Mouse (Mus musculus) liver, adult (tissue): ENCODE measurements around the gene Adssl1.

ENCODE experiments used
- GATA4 ChIP-seq: IDR thresholded peaks from 2 replicates; pipeline ENCODE4 v1.6.1; 2014; ENCODE audit warnings: mild to moderate bottlenecking, low read length; ENCODE audit not compliant: insufficient replicate concordance

Adssl1 gene

DNA sequence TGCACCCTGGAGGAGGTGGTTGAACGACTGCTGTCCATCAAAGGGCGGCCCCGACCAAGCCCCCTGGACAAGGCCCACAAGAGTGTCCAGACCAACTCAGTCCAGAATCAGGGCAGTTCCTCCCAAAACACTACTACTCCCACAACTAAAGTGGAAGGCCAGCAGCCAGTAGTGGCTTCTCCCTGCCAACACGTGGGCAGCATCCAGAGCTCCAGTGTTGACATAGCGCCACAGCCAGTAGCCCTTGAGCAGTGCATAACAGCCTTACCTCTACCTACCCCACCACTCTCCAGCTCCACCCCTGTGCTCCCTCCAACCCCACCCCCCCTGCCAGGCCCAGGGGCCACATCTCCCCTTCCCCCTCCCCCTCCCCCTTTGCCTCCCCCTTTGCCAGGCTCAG, 15.8 kb upstream of the Adssl1 start:
- TF ChIP-seq GATA4, result no peak

DNA sequence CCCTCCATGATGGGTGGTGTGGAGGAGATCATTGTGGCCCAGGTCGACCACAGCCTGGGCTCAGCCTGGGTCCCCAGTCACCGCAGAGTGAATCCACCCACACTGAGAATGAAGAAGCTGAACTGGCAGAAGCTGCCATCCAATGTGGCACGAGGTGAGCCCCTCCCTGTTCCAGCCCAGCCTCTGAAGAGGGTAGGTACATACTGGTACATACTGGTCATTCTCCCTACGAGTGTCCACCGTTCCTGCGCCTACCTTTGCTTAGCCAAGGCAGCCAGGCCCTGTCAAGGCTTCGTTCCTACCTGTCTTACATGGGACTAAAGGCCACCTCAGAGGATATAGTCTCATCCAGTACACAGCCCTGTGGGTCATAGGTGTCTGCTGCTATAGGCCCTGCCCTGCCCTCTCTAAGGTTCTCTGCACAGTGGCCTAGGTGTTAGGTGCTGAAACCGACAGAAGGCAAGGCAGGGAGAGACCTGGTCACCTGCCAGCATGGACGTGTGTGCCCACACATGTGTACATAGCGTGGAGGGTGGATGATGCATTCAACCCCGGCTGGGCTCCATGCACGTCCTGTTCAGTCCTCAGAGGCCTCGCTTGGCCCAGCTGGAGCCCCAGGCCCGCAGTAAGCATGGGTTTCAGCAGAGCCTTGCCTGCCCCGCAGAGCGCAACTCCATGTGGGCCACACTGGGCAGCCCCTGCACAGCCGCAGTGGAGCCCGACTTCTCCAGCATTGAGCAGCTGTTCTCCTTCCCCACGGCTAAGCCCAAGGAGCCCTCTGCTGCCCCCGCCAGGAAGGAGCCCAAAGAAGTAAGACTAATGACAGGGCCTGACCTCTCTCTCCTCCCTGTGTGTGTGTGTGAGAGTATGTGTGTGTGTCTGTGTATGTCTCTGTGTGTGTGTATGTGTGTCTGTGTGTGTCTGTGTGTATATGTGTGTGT, 14.9 kb upstream of the Adssl1 start:
- TF ChIP-seq GATA4, result no peak

DNA sequence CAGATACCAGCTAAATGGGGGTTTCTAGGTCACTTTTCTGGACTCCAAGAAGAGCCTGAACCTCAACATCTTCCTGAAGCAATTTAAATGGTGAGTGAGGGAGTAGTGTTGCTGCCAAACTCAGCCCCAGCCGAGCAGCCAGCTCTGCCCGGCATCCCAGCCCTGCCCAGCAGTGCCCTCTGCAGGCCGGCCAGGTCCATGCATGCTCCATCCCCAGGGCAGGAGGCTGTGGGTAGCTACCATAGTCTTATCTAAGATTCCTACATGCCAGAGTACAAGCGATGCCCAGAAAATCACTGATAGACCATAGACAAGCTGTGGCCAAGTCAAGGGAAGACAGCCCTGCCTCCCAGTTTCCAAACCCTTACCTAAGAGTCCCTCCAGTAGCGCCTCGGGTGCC, 14.1 kb upstream of the Adssl1 start:
- TF ChIP-seq GATA4, result no peak

DNA sequence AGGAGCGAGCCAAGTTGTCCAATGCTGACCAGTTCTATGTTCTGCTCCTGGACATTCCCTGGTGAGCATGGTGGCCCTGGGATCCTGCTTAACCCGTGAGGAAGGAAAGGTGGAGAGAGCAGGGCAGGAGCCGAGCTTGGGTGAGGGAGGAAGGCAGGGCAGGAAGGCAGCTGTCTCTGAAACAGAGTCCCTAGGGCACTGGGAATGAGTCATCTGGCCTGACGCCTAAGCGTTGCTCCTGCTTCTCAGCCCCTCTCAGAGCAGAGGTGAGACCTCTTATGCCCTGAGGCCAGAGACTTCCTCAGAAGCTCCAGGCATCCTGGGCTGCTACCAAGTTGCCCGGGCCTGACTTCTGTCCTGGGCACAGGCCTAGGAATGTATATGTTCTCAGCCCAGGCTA, 12.8 kb upstream of the Adssl1 start:
- no peak for TF ChIP-seq GATA4

DNA sequence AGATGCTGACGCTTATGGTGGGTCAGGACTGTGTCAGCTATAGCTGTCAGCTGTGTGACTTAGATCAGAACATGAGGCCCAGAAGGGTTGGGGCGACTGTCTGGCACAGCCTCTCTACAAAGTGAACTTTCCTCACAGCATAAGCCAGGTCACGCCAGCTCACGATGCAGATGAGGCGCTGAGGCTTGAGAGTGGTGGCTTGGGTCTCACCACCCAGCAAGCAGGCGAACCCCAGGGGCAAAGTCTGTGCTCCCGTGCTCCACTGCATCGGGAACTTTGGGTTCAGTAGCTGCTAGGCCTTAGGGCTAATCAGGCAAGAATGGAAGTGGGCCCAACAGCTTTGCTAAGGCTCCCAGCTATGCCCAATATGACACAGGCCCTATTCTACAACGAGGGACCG, 10.8 kb upstream of the Adssl1 start:
- no peak for TF ChIP-seq GATA4

DNA sequence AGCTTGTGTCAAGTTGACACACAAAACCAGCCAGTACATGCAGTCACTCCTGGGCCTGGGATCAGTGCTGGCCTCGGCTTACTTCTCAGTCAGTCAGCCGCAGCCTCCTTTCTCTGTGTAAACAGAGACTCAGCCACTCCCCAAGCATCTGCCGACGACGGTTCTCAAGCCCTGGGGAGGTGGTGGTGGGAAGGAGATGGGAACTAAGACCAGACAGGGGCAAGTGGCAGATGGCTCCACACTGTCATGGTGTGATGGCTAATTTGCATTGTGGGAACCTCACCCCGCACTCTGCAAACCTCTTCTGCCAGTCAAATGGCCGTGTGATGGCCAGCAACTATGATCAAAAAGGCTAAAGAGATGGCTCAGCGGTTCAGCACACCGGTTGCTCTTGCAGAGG, 3.2 kb upstream of the Adssl1 start:
- no peak for TF ChIP-seq GATA4

DNA sequence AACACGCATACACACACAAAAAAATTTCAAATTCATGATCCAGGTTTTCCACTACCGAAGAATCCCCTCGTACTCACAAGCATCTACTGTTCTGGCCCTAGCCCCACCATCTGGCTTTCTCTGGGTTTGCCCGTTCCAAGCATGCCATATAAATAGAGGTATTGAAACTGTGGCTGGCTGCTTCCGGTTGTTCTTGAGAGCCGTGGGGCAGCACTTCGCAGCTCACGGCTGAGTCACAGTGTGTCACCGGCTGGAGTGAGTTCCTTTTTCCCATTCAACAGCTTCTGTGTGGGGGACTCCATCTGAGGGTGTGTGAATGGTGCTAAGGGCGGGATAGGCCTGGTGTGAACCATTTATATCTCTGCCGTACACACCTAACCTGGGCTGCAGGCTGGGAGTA, 2.7 kb upstream of the Adssl1 start:
- TF ChIP-seq GATA4, result no peak

DNA sequence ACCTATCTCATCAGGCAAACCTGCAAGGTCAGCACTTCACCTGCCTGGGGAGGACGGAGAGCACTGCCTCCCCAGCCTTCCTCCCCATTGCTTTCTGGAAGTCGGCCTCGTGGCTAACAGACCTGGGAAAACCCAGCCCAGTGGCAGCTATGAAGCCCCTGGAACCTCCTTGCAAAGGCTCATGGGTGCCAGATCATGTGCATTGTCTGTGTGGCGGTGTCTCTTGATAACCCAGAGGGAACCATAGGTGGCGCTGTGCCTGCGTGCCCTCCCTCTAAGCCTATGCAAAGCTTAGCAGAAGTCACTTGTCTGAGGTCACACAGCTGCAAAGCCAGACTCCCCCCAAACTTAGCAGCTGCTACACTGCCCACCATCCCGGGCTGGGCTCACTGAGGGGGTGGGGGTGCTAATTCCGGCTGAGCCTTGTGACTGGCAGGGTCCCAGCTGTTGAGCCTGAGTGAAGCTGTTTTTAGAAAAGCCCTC, 1.9 kb upstream of the Adssl1 start:
- no peak for TF ChIP-seq GATA4

DNA sequence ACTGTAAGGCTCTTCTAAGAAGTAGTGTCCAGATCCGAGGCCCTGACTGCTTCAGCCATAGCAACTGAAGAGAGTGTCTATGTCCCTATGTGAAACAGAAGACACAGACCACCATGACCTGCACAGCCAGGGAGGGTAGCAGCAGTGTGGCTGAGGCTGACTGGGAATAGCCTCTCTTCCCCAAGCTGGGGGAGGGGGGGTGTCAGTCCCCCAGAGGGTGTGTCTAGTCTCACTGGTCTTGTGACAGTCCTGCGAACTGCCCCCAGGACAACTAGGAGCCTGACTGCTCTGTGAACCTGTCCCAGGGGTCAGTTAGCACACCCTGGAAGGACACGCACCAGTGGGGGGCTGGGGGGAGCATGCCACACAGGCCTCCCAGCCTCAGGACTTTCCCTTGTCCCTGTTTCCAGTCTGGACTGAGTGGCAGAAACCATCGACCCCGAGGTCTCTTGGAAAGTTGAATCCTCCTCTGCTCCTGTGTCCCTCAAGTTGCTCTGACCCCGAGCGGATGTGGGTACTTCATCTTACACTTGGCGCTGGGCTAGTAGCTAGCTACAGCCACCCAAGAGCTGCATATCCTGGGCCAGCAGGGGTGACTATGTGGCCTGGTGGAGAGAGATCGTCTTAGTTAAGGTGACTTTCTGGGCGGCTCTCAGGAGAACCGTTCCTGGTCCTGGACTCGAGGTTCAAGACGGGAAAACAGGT, 712 bp upstream of the Adssl1 start:
- TF ChIP-seq GATA4, result no peak

DNA sequence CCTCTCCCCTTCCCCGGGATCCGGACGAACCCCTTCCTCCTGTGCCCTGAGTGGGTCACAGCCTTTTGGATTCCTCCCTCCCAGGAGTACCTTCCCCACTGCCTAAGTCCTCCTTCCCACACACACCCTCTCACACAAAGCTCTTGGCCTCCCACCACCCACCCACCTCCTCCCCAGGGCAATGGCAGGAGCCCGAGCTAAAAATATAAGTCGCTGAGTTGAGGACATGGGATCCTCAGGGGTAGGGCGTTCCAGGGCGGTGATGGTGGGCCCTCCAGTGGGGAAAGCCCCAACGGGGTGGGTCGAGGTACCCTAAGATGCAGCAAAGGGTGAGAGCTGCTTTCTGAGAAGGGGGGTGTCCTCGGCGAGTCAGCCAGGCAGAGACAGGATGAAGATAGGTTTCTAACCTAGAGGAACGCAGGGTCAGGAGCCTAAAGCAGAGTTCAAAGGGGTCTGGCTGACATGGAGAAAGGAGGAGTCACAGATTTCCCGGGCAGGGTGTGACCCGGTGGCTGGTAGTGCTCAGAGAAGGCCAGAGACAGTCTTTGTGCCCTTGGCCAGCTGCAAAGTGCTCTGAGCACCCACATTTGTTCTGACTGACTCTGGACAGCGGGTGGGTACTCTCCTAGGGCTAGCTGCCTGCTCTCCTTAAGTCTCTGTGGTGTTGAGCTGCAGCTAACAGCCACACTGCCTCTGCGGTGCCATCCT, 663 bp downstream of the Adssl1 start:
- TF ChIP-seq GATA4, result no peak

DNA sequence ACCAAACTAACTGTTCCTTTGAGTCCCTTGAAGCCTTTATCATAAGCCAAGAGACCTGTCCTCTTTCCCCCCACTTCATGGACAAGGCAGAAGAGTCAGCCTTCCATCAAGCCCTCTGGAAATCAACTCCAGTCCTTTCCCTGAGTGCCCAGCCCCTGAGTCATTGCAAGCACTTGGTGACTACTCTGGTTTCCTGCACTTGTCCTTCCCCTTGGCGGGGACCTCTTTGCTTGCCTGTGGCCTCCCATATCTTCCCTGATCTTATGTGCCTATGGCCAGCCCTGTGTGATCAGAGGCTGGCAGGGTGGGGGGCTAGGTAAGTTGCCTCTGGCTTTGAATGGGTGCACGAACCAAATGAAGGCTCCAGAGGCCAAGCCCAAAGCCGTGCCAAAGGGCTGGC, 2.1 kb downstream of the Adssl1 start:
- no peak for TF ChIP-seq GATA4

DNA sequence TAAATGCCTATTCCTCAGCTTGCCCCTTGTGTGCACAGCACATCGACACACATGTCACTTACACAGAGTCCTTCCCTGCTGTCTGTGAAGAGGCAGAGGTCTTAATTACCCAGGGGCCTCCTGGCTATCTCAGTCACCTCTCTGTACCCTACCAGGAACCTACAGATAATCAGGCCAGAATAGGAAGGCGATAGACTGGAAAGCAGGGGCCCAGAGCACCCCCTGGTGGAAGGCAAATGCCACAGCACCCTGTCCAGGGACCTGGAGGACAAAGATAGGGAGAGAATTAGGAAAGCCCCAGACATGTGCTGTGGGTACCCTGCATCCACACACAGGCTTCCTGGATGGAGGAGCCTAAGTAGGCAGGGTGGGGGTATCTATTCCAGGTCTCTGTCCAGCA, 3.9 kb downstream of the Adssl1 start:
- no peak for TF ChIP-seq GATA4

DNA sequence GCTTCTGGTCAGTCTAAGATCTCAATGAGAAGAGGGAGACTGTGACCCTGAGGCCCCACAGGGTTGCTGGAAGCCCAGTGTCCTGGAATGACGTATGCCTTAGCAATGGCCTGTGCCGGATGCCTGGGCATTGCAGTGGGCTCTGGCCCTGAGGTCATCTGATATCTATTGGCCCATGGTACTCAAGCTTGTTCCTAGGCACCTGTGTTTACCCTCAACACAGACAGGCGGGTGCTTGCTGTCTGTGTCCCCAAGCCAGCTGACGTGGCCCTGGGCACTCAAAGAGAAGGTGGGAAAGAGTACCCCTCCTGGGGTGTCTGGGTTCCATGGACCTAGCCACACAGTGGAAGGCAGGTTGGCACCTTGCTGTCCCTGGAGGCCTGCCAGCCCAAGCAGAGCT, 5.9 kb downstream of the Adssl1 start:
- no peak for TF ChIP-seq GATA4

DNA sequence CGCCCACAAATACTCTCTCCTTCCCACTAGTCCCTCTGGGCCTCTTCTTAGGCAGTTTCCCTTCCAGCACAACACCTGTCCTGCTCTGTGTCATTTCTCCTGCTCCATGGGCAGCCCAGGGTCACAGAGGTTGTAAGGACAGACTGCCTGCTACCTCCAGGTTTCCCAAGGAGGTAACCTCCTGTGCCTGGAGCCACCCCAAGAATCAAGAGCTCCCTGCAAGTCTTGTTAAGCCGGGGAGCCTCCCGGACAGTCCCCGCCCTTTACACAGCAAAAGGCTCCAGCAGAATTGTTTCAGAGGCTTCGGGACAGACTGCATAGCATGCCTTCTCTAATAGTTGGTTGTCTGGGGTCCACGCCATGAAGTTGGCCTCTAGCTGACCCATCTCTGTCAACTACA, 6.6 kb downstream of the Adssl1 start:
- no peak for TF ChIP-seq GATA4

DNA sequence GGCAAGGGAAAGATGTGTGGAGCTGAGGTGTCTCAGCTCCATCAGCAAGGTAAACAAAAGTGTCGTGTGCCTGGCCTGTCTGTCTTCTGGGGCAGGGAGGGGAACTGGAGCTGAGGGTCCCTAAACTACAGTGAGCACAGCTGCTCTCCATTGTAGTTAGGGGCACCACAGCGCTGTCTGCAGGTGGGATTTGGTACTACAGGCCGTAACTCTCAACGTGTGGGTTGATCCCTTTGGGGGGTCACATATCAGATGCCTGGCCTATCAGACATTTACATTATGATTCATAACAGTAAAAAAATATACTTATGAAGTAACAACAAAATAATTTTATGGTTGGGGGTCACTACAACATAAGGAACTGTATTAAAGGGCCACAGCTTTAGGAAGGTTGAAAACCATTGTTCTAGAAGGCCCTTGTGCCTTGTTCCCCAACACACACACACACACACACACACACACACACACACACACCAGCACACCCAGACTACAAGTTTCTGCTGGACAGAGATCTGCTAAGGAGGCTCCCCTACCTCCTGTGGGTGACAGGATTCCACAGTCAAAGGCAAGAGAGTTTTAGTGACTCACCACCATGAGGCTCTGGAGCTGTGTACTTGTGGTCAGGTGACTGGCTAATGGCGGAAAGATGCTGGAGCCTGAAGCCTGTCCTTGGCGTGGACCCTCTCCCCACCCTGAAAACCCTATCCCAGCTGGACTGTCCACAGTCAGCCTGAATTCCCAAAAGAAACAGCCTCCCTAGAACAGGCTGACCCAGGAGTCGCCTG, 7.4 kb downstream of the Adssl1 start:
- TF ChIP-seq GATA4, result no peak
